Mouse (Mus musculus) gonadal fat pad, adult 2 months (tissue): ENCODE measurements at regions not wholly inside any gene's neighbourhood (a gene's known extent, or its start where the extent isn't known, plus 50 kb on each side); places are given as distances from the start of the nearest gene placed in this dataset.
A peak's percentile ranks its signal among the peaks of the same experiment; 100 is the strongest.

Experiments
- DNase-seq: peaks from one replicate; pipeline ENCODE4 v3.0.0-alpha.2; 2012; ENCODE audit warnings: low read depth

- DNase-seq, result no peak
Observed at GRCm38 (mm10) chr11:111828455-111828854, 762.5 kb downstream of the Kcnj2 start.

- no peak for DNase-seq
Observed at GRCm38 (mm10) chr11:111838996-111839395, 773.0 kb downstream of the Kcnj2 start.

- no peak for DNase-seq
Observed at GRCm38 (mm10) chr11:111843728-111844258, 777.8 kb downstream of the Kcnj2 start.

GRCm38 (mm10) chr11:111844382-111845027 is 778.5 kb downstream of the Kcnj2 start:
- no peak for DNase-seq

- DNase-seq, result no peak
Observed at GRCm38 (mm10) chr11:111857288-111857687, 791.3 kb downstream of the Kcnj2 start.

GRCm38 (mm10) chr11:111858111-111858510 is 792.1 kb downstream of the Kcnj2 start:
- no peak for DNase-seq

- DNase-seq, result no peak
Observed at GRCm38 (mm10) chr11:111865143-111865542, 799.2 kb downstream of the Kcnj2 start.

- DNase-seq, result no peak
Observed at GRCm38 (mm10) chr11:111875406-111875805, 809.4 kb downstream of the Kcnj2 start.

- DNase-seq, result no peak
Observed at GRCm38 (mm10) chr11:111880146-111880545, 814.2 kb downstream of the Kcnj2 start.

- DNase-seq, result no peak
Observed at GRCm38 (mm10) chr11:111890026-111890425, 824.1 kb downstream of the Kcnj2 start.

GRCm38 (mm10) chr11:111893861-111894260 is 827.9 kb downstream of the Kcnj2 start:
- DNase-seq, result no peak

GRCm38 (mm10) chr11:111895221-111896200 is 829.5 kb downstream of the Kcnj2 start:
- no peak for DNase-seq

- no peak for DNase-seq
Observed at GRCm38 (mm10) chr11:111897001-111897400, 831.0 kb downstream of the Kcnj2 start.

- DNase-seq, result no peak
Observed at GRCm38 (mm10) chr11:111904086-111904485, 838.1 kb downstream of the Kcnj2 start.

- DNase-seq, result peak; percentile 31
Observed at GRCm38 (mm10) chr11:111913891-111914290, 847.9 kb downstream of the Kcnj2 start.

GRCm38 (mm10) chr11:111926336-111926735 is 855.7 kb upstream of the Sox9 start:
- no peak for DNase-seq

GRCm38 (mm10) chr11:111929366-111929765 is 852.7 kb upstream of the Sox9 start:
- no peak for DNase-seq

GRCm38 (mm10) chr11:111932052-111932451 is 850.0 kb upstream of the Sox9 start:
- no peak for DNase-seq

GRCm38 (mm10) chr11:111944282-111944681 is 837.7 kb upstream of the Sox9 start:
- DNase-seq, result no peak

- no peak for DNase-seq
Observed at GRCm38 (mm10) chr11:111945806-111946205, 836.2 kb upstream of the Sox9 start.

GRCm38 (mm10) chr11:111947671-111948070 is 834.4 kb upstream of the Sox9 start:
- DNase-seq, result no peak

- no peak for DNase-seq
Observed at GRCm38 (mm10) chr11:111953421-111953820, 828.6 kb upstream of the Sox9 start.
